Mouse (Mus musculus) brown adipose tissue, adult 24 weeks (tissue): ENCODE data around the gene Siglece. TPM values are rescaled to one million over a fixed set of nuclear protein-coding genes. Genes with fewer than 3 reads are reported as not detected.
"Not testable (repeated sequence)": the region's sequence is repeated elsewhere in the genome, so short reads cannot be mapped to it uniquely, and the experiment has no call there.

Experiments used
- H3K27ac ChIP-seq: fragments of 200-500 bp; replicated peaks from 2 replicates; pipeline ENCODE4 v1.5.1; 2012; ENCODE audit warnings: low read depth, mild to moderate bottlenecking, low read length
- H3K4me1 ChIP-seq: fragments of 200-500 bp; 2 replicates; pipeline ENCODE4 v1.6.1; 2012; ENCODE audit warnings: low read length, mixed read lengths; ENCODE audit not compliant: control insufficient read depth, insufficient read depth, insufficient read length
- H3K4me3 ChIP-seq: fragments of 200-500 bp; 2 replicates; pipeline ENCODE4 v1.5.1; 2012; ENCODE audit warnings: low read depth, mild to moderate bottlenecking, low read length, moderate library complexity; ENCODE audit not compliant: insufficient read depth
- polyA plus RNA-seq: library from polyadenylated mRNA; stranded (reverse); fragments of >200 nt; gene quantifications from 2 replicates; pipeline ENCODE4 v1.2.4, GENCODE M21; 2012; ENCODE audit not compliant: missing spikeins, insufficient read depth, insufficient read length

Siglece gene
- polyA plus RNA-seq: 1.3 and 2.7 TPM in 2 replicates

DNA sequence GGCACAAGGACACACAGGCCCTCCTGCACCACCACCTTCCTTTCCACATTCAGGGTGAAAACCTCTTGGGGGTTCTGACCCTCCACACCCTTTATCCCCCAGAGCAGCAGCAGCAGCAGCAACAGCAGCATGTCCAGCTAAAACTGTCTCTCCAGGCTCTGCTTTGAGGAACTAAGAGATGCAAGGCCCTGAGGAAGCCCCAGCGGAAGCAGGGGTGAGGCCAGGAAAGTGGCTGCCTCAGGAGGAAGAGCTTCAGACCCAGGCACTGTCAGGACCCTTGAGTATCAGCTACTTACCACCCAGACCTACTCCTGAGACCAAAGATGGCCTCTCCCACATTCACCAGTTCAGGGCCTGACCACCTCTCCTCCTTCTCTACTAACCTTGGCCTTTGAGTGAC, at the start of gene Siglece:
Gene Siglece (minus strand): TSS at position 160 of the 400 bp plus-strand sequence.
- Histone ChIP-seq H3K4me3 (no peak within 1 kb of the TSS), H3K4me1 (no peaks in the 10 kb centered on the region), H3K27ac (peak within 1 kb of the TSS; percentile 51)

DNA sequence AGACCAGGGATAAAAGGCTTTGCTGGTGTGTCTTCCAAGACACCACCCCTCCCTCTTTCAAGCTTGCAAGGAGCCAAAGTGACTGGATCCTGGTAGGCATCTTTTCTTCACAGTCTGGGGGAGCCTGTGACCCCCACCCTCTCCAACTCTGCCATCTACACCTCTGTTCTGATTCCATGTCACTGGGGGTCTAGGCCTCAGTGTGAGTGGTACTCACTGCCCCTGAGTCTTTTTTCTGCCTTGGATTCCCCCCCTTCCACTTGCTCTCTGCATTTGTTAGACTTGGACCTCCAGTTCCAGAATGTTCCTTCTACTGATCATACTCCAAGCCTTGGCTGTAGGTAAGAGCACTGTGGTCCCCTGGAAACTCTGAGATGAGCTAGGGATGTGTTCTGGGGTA, 30.2 kb upstream of the Siglece start, which contains the start of gene Klk14:
Gene Klk14 (plus strand): TSS at position 301 of the 400 bp plus-strand sequence.
- Histone ChIP-seq H3K4me1 (no peaks in the 10 kb centered on the region; the same call in 1 of the 2 replicates), H3K27ac (no peak within 1 kb of the TSS), H3K4me3 (no peak within 1 kb of the TSS)

DNA sequence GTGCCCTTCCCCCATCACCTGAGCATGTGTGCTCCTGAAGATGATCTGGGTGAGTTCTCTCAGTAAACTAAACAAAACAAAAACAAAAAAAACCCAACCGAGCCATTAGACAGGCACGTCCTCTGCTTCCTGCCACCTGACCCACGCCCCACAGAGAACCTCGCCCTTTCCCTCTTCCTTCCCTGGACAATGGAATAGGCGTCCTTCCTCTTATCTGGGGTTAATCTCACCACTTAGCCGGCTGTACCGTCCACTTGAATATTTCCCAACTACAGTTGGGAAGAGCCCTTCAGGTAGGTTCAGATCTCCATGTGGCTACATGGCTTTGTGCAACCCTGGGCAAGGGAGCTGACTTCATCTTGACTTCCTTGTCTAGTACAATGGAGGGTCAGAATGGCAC, 25.1 kb upstream of the Siglece start:
- peak overlapping the region; percentile 82 for H3K27ac ChIP-seq
- peak overlapping the region; percentile 45; the same call in 1 of the 2 replicates for H3K4me3 ChIP-seq
- no peaks in the 10 kb centered on the region; the same call in 1 of the 2 replicates for H3K4me1 ChIP-seq

DNA sequence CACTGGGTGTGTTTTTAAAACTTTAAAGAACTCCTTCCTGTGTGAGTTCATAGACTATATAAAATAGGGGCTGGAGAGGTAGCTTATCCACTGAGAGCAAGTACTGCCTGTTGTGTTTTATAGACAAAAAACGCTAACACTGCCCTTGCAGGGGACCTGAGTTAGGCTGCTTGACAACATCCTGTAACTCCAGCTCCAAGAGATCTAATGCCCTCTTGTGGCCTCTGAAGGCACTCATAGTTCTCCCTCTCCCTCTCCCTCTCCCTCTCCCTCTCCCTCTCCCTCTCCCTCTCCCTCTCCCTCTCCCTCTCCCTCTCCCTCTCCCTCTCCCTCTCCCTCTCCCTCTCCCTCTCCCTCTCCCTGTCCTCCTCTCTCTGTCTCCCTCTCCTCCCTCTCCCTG, 22.6 kb upstream of the Siglece start:
- not testable (repeated sequence) for H3K4me1 ChIP-seq

DNA sequence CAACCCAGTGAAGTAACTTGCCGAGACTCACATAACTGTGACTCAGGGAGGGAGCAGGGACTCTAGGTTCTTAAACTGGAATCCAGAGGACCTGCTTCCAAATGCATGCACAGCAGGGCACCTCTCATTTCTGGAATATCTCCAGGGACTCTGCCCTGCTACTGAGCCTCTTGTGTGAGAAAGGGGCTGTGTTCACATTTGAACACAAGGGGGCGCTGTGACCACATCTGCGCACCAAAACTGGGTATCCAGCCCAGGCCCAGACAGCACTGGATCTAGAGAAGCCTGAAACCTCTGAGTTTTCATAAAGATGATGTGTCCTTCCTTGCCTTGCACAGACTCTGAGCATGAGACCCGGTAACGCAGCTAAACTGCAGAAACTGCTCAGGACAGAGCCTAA, 21.0 kb upstream of the Siglece start:
- Histone ChIP-seq H3K4me3 (no peak overlapping the region), H3K27ac (no peak overlapping the region), H3K4me1 (no peaks in the 10 kb centered on the region; the same call in 1 of the 2 replicates)

More for the DNA sequence above, 22.6 kb upstream of the Siglece start:
- H3K4me3 ChIP-seq, H3K27ac ChIP-seq: not testable (repeated sequence)

DNA sequence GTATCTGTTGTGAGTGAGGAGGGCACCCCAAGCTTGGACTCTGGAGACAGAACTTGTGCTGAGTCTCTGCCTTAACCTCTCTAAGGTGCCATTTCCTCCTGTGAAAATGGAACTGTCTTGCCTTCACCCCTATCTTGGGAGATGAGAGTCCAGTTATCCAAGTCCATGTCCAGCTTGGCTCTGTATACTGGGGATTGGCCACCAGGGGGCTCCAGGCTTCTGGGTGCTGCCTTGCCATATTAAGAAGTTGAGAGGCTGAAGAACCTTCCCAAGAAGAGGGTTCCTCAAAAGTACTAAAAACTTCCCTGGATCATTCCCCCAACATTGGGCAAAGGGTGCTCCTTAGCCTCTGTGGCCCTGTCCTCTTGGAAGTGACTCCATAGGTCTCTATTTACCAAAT, 18.6 kb upstream of the Siglece start:
- no peak overlapping the region for H3K27ac ChIP-seq
- no peak overlapping the region for H3K4me3 ChIP-seq
- H3K4me1 ChIP-seq: no peaks in the 10 kb centered on the region

DNA sequence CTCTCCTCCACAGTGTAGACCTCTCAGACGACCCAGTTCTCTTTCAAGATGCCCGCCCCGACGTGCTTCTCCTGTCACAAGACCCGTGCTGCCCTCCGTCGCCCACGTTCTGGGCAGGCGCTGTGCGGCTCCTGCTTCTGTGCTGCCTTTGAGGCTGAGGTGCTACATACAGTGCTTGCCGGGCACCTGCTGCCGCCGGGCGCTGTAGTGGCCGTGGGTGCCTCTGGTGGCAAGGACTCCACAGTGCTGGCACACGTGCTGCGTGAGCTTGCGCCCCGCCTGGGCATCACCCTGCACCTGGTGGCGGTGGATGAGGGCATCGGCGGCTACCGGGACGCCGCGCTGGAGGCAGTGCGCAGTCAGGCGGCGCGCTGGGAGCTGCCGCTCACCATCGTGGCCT, 15.1 kb upstream of the Siglece start:
- Histone ChIP-seq H3K27ac (no peak overlapping the region), H3K4me1 (peaks cover 7% of the 10 kb centered on the region), H3K4me3 (no peak overlapping the region)

DNA sequence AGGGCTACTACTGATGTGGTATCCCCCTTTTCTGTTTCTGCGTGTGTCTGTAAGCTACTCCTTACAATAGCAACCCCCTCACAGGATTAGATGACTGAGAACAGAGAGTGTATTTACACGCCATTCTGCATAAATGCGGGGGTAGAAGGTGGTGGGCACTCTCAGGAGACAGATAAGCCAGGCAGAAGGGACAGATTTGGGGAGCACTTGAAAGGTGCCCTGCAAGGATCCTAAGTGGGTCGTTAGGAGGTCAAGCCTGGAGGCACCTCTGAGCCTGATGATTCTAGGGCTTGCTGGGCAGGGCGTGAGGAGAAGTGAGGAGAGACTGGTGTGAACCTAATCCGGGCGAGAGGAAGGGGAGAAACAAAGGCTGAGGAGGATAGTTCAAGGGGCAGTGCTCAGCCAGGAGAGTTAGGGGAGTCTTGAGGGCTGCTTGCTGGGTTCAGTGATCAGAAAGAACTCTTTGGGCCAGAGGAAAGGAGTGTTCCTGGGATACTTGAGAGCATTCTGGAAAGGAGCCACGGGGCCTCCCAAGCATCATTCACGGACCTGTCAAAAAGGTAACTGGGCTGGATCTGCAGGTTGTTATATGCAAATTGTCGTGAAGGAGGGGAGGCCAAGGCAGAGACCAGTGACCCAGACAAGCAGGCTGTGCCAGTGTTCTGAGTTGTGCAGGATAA, 12.8 kb upstream of the Siglece start:
- no peak overlapping the region; the same call in 1 of the 2 replicates for H3K27ac ChIP-seq
- H3K4me1 ChIP-seq: peaks cover 7% of the 10 kb centered on the region
- H3K4me3 ChIP-seq: peak overlapping the region; percentile 87

DNA sequence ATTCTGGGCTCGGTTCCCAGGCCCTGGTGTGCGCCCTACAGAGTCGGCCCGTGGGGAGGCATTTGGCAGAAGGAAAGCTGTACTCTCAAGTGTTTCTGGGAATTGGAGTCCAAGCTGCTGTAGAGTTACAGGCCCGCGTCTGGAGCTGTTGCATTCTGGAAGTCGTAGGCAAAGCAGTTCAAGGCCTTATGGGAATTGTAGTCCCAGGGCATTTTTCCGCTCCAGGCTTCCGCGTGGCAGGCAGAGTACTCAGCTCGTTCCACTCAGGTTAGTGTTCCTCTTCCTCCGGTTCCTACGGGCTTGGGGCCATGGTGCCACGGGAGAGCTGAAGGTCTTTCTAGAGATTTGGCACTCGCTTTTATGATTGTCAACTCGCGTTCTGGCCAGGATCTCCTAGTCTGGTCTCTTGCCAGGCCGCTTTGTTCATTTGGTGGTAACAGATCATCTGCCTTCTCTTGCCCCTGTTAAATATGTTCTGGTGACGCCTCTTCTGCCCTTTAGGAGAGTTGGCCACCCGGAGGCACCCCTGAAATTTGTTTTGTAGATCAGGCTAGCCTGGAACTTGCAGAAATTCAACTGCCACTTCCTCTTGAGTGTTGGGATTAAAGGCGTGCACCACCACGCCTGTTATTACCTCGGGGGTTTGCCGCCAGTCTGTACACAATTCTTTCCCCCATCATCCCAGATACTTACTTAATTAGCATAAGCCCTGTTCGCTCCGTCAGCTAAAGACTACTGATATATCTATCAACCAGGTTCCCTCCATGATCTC, 12.0 kb upstream of the Siglece start, which contains the start of gene Ctu1:
Gene Ctu1 (plus strand): TSS at position 208 of the 772 bp plus-strand sequence.
- H3K4me1 ChIP-seq: peaks cover 7% of the 10 kb centered on the region
- H3K4me3 ChIP-seq: peak within 1 kb of the TSS; percentile 87
- H3K27ac ChIP-seq: peak within 1 kb of the TSS; percentile 83

DNA sequence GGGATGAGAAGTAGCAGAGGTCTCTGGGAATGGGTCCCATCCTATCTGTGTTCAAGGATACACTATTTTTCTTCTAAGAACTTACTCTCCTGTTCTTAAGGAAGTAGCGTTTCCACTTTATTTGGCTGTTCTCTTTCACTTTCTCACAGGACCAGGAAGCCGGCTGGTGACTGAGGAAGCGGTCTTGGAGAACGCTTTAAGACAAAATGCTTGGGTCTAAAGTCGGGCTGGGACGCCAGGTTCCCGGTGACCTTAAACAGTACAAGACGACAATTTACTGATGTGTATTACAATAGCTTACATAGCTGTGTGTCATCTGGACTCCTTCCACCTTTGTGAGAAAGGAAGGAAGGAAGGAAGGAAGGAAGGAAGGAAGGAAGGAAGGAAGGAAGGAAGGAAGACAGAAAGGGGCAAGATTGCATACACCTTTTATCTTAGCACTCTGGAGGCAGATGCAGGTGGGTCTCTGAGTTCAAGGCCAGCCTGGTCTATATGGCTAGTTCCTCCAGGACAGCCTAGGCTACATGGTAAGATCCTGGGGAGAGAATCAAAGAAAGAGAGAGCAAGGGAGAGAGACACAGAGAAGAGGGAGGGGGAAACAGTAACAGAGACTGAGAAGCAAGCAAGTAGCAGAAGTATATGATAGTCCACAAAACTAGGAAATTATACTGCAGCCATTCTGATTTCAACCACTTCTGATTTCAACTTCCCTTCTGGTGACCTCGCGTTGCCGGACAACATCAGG, 11.3 kb upstream of the Siglece start:
- Histone ChIP-seq H3K4me3 (peak overlapping the region; percentile 3; the same call in 1 of the 2 replicates), H3K4me1 (peaks cover 10% of the 10 kb centered on the region), H3K27ac (peak overlapping the region; percentile 83)

DNA sequence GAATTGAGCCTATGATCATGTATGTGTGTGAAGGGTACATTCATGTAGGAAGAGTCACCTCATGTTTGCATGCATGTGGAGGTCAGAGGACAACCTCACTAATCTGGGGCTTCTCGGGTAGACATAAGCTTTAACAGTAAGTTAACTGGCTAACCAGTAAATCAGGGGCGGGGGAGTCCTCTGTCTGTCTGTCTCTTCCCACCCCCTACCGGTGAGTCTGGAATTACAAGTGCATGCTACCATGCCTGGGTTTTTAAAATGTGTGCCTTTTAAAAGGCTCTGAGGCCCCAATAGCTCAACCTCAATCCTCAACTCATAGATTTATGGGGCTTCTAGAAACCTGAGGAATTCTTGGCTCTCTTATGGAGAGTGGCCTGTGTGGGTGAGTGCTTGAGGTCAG, 8.6 kb upstream of the Siglece start:
- Histone ChIP-seq H3K27ac (no peak overlapping the region), H3K4me1 (peaks cover 10% of the 10 kb centered on the region), H3K4me3 (no peak overlapping the region)

DNA sequence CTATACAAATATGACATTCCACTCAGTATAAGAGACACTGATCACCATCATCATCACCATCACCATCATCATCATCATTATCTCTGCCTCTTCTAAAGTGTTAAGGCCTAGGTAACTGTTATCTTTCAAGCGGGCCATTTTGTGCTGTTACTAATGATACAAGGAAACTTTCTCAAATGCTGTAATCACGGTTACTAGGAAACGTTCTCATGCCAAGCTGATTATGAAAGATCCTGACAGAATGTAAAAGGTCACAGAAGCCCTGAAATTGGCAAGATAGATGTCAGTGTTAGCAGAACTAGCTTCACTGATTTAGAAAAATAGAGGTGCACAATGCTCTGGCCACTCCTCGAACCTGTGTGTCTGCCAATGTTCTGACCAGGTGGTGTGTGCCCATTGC, 7.3 kb upstream of the Siglece start:
- not testable (repeated sequence) for H3K4me3 ChIP-seq, H3K4me1 ChIP-seq

DNA sequence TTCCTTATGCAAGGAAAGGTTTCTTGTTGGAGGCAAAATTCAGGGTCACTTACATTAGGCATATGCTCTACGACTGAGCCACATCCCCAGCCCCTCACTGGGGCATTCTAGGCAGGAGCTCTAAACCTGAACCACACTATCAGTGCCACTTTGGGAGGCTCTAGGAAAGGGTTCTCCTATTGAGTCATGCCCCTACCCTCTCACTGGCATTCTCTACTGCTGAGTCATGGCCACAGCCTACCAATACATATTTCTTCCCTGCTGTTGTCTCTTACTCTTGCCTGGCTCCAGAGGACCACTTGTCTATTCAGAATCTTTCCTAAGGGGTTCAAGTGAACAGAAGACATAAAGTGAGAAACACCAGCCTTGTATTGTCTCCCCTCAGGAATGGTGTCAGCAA, 2.8 kb upstream of the Siglece start:
- Histone ChIP-seq H3K4me1 (peaks cover 3% of the 10 kb centered on the region; the same call in 1 of the 2 replicates), H3K27ac (no peak overlapping the region), H3K4me3 (no peak overlapping the region)

More for the DNA sequence above, 7.3 kb upstream of the Siglece start:
- H3K27ac ChIP-seq: not testable (repeated sequence)

DNA sequence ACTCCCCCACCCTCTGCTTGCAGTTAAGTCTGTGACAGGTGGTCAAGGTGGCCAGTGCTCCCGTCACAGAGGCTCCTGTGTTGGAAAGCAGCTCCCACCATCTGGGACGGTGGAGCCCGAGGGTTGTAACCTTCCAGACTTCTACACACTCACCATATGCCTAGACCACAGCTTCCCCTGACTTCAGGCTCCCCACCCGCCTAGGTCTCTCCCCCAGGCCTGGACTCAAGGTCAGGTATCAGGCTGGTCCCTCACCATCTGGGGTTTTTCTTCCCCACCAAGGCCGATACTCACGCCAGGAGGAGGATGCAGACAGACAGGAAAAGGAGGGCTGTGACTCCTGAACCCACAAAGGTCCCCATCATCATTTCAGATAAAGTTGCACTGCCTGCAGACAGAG, 3.7 kb downstream of the Siglece start:
- no peak overlapping the region for H3K4me3 ChIP-seq
- no peak overlapping the region for H3K27ac ChIP-seq
- no peaks in the 10 kb centered on the region for H3K4me1 ChIP-seq

DNA sequence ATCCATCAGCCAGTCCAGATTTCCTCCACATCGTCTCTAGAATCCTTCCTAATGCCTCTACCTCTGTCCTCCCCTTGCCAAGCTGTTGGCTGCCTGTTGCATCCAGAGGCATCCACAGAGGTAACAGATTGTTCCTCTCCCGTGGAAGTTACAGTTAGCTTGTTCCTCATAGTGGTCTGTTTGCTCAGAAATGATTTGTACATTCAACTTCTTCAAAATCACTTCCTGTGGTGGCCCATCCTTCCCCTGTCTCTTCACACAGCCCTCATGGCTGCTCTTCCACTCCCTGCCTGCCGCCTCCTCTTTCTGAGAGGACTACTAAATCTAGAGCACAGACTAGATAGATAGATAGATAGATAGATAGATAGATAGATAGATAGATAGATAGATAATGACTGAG, 5.4 kb downstream of the Siglece start:
- Histone ChIP-seq H3K4me3 (no peak overlapping the region), H3K4me1 (no peaks in the 10 kb centered on the region), H3K27ac (peak overlapping the region; percentile 33; the same call in 1 of the 2 replicates)
